Mouse (Mus musculus) adrenal gland (tissue): ENCODE results near the gene Zfp777.

Experiments
- intact Hi-C: fragments of 180-260 bp; cut with DNase I; formaldehyde crosslinking; loops from one replicate; pipeline ENCODE4 v1.15.1; 2025
- long read RNA-seq, 2 experiments: library from polyadenylated mRNA; unstranded; transcript quantifications; one replicate each; pipeline ENCODE4 v2.0.0; 2020; ENCODE audit warnings: borderline replicate concordance in 1 of 2; ENCODE audit not compliant: insufficient replicate concordance in 1 of 2

The Zfp777 gene
- long read RNA-seq, experiment 1, partial matches to known transcripts, result 1 of 3 reads
- long read RNA-seq, experiment 1, other reads (novel, unspliced or antisense), result 2 of 3 reads
- long read RNA-seq, experiment 2, partial matches to known transcripts, result 0 of 2 reads
- long read RNA-seq, experiment 2, other reads (novel, unspliced or antisense), result 1 of 2 reads

- intact Hi-C loops, result no loop called here
Measured at GRCm38 (mm10) chr6:48048426-48049272, at the start of gene Zfp777. Zfp777 (minus strand) TSS chr6:48048911.

GRCm38 (mm10) chr6:48086957-48087715 is 38.4 kb upstream of the Zfp777 start:
- intact Hi-C loops, result no loop called here

DNA sequence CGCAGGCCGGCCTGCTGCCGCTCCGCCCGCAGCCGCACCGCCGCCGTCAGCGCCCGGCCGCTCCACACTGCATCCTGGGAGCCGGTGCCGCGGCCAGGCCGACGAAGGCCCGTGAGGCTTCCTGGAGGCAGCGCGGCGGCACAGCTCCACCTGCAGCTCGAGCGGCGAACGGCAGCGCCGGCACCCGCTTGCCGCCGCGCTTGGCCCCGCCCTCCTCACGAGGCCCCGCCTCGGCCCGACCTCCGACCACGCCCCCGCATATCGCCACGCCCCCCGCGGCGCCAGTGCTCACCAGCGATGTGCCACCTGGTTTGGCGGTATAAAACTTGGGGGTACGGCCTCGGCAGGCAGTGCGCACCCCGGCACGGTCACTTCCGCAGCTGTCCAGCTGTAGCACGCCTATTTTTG is 37.8 kb upstream of the Zfp777 start, which contains the start of gene Zfp746:
Zfp746 (minus strand) TSS at position 123 of the 408 bp plus-strand sequence.
- intact Hi-C loops, result no loop called here

DNA sequence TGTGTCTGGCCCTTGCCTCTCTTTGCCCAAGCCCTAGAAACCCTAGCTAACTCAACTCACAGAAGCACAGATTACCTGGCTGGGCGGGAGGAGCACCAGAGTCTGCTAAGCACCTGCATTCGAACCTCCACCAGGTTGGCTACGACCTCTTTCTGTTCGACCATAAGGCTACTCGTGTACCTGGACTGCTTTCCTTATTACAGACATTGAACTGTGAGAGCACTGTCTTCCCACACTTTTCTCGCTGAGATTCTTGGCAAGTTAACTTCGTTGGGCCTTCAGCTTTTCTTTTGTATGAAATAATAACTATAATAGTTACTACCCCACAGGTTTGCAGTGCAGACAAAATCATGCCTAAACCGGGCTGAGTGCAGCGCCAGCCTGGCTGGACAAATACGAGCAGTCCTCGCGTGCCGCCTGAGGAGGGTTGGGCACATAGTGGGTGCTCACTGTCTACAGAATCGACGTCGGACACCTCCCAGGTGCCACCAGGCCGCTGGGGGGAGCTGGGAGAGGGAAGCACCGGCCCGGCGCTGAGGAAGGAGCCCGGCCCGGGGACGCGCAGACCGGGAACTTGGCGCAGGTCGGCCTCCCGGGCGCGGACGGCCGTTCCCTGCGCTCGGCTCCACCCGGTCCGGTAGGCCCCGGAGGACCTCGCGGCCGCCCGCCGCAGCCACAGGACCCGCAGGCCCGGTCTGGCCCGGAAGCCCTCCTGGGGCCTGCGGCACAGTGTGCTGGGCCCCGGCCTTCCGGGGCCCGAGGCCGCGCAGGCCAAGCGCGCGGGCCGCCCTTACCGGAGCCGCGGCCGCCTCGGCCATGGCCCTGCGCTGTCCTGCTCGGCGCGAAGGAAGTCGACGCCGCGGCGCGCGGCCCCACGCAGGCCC is 37.1 kb upstream of the Zfp777 start:
- intact Hi-C loops, result no loop called here

DNA sequence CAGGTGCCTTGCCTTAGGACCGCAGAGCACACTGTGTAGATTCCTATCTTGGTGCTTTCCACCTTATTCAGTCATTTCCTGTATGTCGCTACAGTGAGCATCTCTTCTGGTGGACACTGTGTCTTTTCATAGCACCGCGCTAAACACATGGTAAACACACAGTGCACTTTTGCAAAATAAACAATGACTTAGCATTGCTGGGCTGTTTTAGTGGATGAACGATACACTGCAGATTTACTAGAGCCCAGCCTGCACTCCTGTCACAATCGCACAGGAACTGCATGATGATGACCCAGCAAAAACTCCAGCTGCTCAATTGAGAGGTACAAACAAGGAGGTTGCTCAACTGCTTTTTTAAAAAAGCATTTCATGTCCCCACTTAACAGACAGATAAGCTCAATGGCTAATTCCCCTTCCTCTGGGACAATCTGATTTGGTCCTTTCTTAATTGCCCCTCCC is 35.1 kb upstream of the Zfp777 start:
- intact Hi-C loops, result loop anchor here (5.0 kb wide), 1 partner anchor 66 kb away; no protein-coding TSS in a partner anchor

DNA sequence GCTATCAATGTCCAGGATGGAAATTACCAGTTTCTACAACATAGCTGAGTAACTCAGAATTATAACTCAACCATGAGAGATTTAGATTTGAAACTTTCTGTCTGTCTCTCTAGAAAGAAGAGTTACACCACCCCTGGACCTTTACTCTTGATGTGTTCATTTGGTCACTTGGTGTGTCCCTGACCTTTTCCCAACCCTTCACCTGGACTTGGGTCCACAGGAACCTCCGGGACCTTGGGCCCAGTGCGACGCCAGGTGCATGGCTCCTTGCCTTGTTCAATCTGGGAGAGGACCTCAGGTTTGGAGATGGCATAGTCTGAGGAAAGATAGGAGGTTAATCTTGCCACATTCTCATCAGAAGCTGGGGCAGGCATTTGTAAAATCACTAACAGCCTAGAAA is 33.2 kb upstream of the Zfp777 start:
- intact Hi-C loops, result loop anchor here (5.0 kb wide), 1 partner anchor 65 kb away; no protein-coding TSS in a partner anchor

DNA sequence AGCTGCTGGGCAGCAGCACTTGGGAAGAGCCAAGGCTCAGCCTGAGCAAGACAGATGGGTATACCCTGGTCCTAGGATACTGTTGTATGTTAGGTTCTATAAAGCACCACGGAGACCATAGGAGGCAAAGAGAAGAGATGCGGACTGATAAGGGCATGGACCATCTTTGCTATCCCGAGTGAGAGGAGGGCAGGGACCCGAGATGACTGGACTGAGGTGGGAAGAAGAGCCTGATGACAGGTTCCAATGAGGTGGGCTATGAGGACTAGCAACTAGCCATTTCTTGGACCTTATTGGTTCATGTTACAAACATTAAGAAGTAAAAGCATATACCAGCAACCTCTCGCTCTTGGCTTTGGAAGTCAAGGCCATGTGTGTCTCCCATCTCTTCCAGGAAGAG is 32.3 kb upstream of the Zfp777 start:
- intact Hi-C loops, result loop anchor here (5.0 kb wide), 1 partner anchor 64 kb away; no protein-coding TSS in a partner anchor

DNA sequence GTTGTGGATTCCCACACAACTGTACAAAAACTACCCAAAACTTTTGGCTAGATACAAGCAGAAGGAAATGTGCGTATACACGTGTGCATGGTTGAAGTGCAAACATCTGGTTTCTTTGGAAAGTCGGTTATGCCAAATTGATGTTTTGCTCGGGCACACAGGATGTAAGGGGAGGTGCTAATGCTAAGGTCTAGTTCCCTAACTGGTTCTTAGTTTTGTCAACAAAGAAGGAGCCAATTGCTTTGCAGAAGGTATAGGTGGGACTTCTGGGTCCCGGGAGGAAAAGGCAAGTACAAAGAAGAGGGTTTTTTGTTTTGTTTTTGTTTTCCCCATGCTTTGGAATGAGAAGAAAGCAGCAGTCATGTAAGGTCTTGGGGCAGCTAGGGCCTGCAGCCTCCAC is 24.6 kb upstream of the Zfp777 start:
- intact Hi-C loops, result no loop called here

DNA sequence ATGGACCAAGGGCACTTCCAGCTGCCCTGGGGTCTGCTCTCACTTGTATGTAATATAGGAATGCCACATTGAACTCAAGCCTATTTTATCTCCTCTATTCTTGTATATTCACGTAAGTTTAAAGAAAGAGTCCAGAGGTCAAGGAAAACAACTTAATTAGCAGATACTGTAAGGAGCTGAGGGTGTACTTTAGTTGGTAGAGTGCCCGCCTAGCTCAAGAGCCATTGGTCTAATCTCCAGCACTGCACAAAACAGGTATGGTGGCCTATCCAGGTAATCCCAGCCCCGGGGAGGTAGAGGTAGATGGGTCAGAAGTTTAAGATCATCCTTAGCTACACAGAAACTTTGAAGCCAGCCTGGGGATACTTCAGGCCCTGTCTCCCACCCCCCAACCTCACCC is 18.8 kb upstream of the Zfp777 start:
- intact Hi-C loops, result no loop called here

- intact Hi-C loops, result no loop called here
Measured at GRCm38 (mm10) chr6:48065587-48066075, 16.9 kb upstream of the Zfp777 start.

DNA sequence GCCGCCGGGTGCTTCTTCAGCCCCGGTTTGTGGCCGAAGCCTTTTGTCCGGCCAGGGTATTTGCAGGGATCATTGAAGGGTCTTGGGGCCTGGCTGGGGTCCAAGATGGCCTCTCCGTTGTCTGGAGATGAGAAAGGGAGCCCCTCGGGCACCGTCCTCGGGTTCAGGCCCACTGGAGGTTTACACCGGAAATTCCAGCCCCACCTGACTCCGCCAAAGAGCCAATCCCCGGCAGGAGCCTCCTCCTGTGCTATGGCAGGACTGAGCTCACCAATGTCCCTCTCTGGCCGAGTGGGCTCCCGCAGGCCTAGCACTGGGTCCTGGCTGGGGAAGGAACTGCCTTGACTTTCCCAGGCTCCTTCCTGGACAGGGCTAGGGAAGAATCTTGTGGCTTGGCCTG is 15.7 kb upstream of the Zfp777 start:
- intact Hi-C loops, result no loop called here

- intact Hi-C loops, result no loop called here
Measured at GRCm38 (mm10) chr6:48063940-48064339, 15.2 kb upstream of the Zfp777 start.

GRCm38 (mm10) chr6:48060895-48061294 is 12.2 kb upstream of the Zfp777 start:
- intact Hi-C loops, result no loop called here

DNA sequence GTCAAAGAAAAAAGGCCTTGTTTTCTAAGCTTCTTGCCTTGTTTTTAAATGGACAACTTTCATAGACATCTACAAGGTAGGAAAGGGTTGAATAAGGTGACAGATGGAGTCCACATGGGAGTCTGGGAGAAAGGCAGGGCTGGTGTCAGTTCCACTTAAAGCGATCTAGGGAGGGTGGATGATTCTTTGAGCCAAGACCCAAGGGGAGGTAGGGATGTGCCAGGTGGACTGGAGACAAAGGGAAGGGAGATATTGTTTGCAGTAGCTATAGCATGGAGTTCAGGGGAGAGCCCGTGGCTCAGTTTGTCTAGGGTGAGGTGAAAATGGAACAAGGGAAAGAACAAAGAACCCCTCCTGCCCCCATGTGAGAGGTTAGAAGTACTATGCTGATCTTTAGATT is 11.7 kb upstream of the Zfp777 start:
- intact Hi-C loops, result no loop called here

DNA sequence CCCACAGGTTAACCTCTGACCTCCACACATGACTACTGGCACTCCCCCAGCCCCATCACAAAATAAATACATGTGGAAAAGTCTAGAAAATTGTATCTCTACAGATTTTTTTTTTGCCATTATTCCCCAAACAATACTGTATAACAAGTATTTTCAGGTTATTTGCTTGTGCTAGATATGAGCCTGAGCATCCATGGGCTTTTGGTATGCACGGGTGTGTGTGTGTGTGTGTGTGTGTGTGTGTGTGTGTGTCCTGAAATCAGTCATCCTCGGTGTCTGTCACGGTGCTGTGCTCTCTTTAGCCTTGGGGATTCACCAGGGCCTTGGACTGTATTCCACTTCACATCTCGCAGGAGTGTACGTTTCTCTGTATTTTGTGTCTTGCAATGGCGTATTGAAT is 3.4 kb upstream of the Zfp777 start:
- intact Hi-C loops, result no loop called here

DNA sequence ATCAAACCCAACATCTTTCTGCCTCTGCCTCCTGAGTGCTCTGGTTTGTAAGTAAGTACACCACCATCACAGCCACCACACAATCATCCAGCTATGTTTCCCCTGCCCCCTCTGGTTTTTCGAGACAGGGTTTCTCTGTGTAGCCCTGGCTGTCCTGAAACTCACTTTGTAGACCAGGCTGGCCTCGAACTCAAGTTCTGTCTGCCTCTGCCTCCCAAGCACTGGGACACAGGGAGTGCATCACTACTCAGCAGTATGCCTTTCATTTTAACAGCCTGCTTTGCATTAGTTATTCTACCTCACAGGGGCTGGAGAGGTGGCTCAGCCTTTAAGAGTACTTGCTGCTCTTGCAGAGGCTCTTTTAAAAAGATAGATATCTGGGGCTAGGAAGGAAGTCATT is 3.0 kb upstream of the Zfp777 start:
- intact Hi-C loops, result no loop called here

- intact Hi-C loops, result no loop called here
Measured at GRCm38 (mm10) chr6:48049273-48050065, 758 bp upstream of the Zfp777 start.

DNA sequence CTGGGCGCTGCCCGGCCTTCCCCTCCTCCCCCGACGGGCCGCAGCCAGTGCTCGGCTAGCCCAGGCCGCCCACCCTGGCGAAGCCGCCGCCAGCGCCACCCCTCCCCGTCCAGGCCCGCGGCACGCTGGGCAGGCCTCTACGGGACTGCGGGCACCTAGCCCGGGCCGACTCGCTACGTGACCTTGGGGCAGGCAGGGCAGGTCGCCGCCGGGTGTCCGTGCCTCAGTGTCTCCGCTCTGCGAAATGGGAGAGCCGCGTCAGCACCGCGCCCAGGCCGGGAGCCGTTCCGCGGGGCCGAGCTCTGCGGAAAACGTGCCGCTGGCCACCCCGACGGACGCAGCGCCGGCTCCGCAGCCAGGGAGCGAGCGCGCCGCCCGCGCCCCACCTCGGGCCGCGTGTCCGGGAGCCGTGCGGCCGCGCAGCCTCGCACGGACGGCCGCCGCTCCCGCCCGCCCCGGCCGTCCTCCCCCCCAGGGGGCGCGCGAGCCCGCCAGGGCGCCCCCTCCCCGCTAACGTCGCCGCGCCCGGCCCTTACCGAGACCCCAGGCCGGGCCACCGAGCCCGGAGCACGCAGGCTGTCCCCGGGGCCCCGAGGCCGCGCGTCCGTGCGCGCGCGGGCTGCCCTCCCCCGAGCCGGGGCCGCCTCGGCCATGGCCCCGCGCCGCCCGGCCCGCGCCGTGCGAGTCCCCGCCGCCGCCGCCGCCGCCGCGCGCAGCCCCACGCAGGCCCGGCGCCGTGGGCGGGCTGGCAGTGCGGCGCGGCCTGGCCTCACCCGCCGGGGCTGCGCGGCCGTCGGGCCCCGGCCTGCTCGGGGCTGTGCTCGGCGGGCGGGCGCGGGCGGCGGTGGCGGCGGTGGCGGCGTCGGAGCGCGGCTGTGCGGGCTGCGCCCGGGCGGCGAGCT is 1.0 kb downstream of the Zfp777 start:
- intact Hi-C loops, result no loop called here

DNA sequence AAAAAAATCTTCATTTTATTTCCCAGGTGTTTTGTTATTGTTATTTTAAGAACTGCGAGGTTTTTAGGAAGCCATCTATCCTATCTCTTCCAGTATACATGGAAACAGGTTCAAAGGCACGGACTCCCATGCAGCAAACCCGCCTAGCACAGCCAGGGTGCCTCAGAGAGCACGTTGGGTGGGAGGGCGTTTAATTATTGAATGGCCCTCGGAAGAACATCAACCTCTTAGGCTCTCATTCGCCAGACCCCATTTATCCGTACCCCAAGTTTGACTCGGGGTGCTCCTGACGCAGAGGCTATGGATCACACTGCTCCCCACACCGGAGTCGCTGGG is 1.6 kb downstream of the Zfp777 start:
- intact Hi-C loops, result no loop called here
